Mouse (Mus musculus) cerebellum, adult 2 months (tissue): ENCODE measurements around the gene Nudt2.

ENCODE experiments used
- CTCF ChIP-seq: fragments of 200-500 bp; IDR thresholded peaks from 2 replicates; pipeline ENCODE4 v1.5.1; 2011; ENCODE audit warnings: low read depth, mild to moderate bottlenecking, control low read depth, low read length, moderate library complexity, borderline replicate concordance; ENCODE audit not compliant: insufficient read depth
- POLR2A ChIP-seq: fragments of 200-500 bp; IDR thresholded peaks from 2 replicates; pipeline ENCODE4 v1.6.1; 2011; ENCODE audit warnings: low read length, control low read depth, borderline replicate concordance; ENCODE audit not compliant: insufficient read depth

DNA sequence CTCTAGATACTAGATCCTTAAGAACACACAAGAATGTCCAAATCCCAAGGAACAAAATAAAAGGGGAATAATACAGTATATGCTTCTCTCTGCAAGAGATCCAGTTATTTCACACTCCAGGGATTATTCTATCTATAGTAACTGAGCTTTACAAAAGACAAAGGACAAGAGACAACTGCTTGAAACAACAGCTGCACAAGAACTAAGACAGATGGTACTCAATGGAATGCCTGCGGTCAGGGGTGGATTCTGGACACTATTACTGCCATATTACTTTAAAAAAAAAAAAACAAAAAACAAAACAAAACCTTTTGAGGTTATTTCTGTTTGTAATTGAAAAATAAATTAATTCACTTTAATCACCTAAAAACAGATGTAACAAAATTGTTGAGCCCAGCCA lies 4.3 kb upstream of the Nudt2 start:
- TF ChIP-seq CTCF (no peak), POLR2A (no peak)
